ENCODE assay signal across 23 mouse cellular contexts in the genomic region with DNA sequence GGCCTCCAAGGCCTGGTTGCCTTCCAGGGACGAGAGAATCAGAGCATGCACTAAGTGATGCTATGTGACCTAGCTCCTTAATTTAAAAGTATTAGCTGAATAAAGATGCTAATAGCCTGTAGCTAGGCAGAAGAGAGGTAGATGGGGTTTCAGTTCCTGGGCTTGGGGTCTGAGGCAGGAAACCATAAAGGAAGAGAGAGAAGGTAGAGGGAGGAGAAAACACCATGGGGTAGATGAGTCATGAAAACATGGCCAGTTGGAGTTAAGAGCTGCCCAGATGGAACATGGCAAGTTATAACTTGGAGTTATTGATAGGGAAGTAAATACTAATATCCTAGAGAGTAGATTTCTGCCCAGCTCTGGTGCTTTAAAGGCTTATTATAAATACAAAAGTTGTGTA. TPM values are rescaled to one million over a fixed set of nuclear protein-coding genes. Genes with fewer than 3 reads are reported as not detected.
DNase-seq lines count a peak whose midpoint lies in the region; ATAC-seq lines count a peak whose summit lies in the region.
"Had no signal": no experiment of that assay in that cellular context is flagged by ENCODE, and none has a peak within 500 bp of the region (broad histone marks: within the 10 kb centered on the region; RNA-seq: fewer than 3 reads in every experiment).

No protein-coding gene starts in this region.

- ATAC-seq in common myeloid progenitor, adult 5-6 weeks (replicated peaks; ENCODE audit: low read depth, poor library complexity, severe bottlenecking), result peak; percentile 40; the same call in 1 of the 2 replicates
- ATAC-seq in megakaryocyte, adult 5-6 weeks (ENCODE audit: poor library complexity, severe bottlenecking), result 0 out of 2 replicates have a peak, but pooled peaks have one; percentile 24
- no peak for ATAC-seq in kidney, embryonic 14.5 days (ENCODE audit: low FRiP score, low TSS enrichment)
- ATAC-seq: activated CD4-positive, CD25-positive, alpha-beta regulatory T cell, adult 4 months; forebrain, embryonic 13.5 days; forebrain, embryonic 15.5 days; forebrain, postnatal 0 days; Patski had no signal

- no peak overlapping the region for H3K27ac ChIP-seq in kidney, embryonic 14.5 days (ENCODE audit: low read depth, low read length)
- H3K27ac ChIP-seq: embryonic facial prominence, embryonic 10.5 days; embryonic facial prominence, embryonic 12.5 days; forebrain, embryonic 13.5 days; forebrain, embryonic 15.5 days had no signal

- H3K4me3 ChIP-seq in kidney, embryonic 14.5 days (ENCODE audit: low read length), result no peak overlapping the region
- H3K4me3 ChIP-seq: embryonic facial prominence, embryonic 10.5 days; embryonic facial prominence, embryonic 12.5 days; forebrain, embryonic 13.5 days; forebrain, embryonic 15.5 days had no signal

- no peak overlapping the region for H3K4me2 ChIP-seq in kidney, embryonic 14.5 days (replicated peaks; ENCODE audit: low read depth, low read length)
- H3K4me2 ChIP-seq: embryonic facial prominence, embryonic 12.5 days; forebrain, embryonic 13.5 days; forebrain, embryonic 15.5 days had no signal

- intact Hi-C loops in heart, postnatal 14 days (cut with DNase I), result no loop called here

- H3K9me3 ChIP-seq in kidney, embryonic 14.5 days (ENCODE audit: control insufficient read depth, low read length), result no peaks in the 10 kb centered on the region
- H3K9me3 ChIP-seq: embryonic facial prominence, embryonic 10.5 days; embryonic facial prominence, embryonic 12.5 days; forebrain, embryonic 13.5 days; forebrain, embryonic 15.5 days; G1E had no signal

- H3K27me3 ChIP-seq in kidney, embryonic 14.5 days (ENCODE audit: control insufficient read depth, insufficient read depth, low read length), result no peaks in the 10 kb centered on the region
- H3K27me3 ChIP-seq: embryonic facial prominence, embryonic 12.5 days; forebrain, embryonic 13.5 days; forebrain, embryonic 15.5 days had no signal

- no peaks in the 10 kb centered on the region for H3K36me3 ChIP-seq in kidney, embryonic 14.5 days (ENCODE audit: control insufficient read depth, insufficient read depth, low read length)
- H3K36me3 ChIP-seq: embryonic facial prominence, embryonic 10.5 days; embryonic facial prominence, embryonic 12.5 days; forebrain, embryonic 15.5 days; G1E had no signal

- DNase-seq in heart, adult 11 months, result peak; percentile 37
- DNase-seq in heart, postnatal 14 days, result no peak
- no peak for DNase-seq in heart, adult 9 months (ENCODE audit: low spot score in 2 of 2)
- no peak for DNase-seq in left cerebral cortex, adult 18-20 months (ENCODE audit: low spot score in 2 of 2)
- DNase-seq: adrenal gland, adult 8-10 months; adrenal gland, postnatal 14 days; adrenal gland, postnatal 36 days; cerebellum, adult 11-12 months; cerebellum, adult 2 months; cerebellum, adult 9-10 months; cerebellum, postnatal 14 days; cerebellum, postnatal 36 days; forebrain, postnatal 0 days had no signal

- WGBS in kidney, embryonic 14.5 days, result 75% methylated on average over 1 of the region's 1 CpGs

- no peak overlapping the region for H3K9ac ChIP-seq in kidney, embryonic 14.5 days (ENCODE audit: low read depth, low read length)
- H3K9ac ChIP-seq: embryonic facial prominence, embryonic 12.5 days; forebrain, embryonic 13.5 days; forebrain, embryonic 15.5 days; forebrain, postnatal 0 days had no signal

- H3K4me1 ChIP-seq in kidney, embryonic 14.5 days (ENCODE audit: control insufficient read depth, insufficient read depth, low read length), result no peaks in the 10 kb centered on the region
- H3K4me1 ChIP-seq: embryonic facial prominence, embryonic 10.5 days; embryonic facial prominence, embryonic 12.5 days; forebrain, embryonic 13.5 days; forebrain, embryonic 15.5 days had no signal

RNA-seq across cellular contexts. Expression of gene Thpo, which starts 23.1 kb away (rescaled TPM):
- under 1 TPM; 0.15 to 0.36 TPM for total RNA-seq in heart, postnatal 14 days (2021)
- not detected in 2 replicates for total RNA-seq in common myeloid progenitor, adult 5-6 weeks (2017)
- not detected in 2 replicates for total RNA-seq in megakaryocyte, adult 5-6 weeks (2015)
- not detected in 2 replicates for total RNA-seq in megakaryocyte, adult 5-6 weeks (2017)
- 0.89 and 1.2 TPM in 2 replicates for polyA plus RNA-seq in kidney, embryonic 14.5 days (2014; fragmentation: Nextera tagmentation; extraction: Ambion mirVana)
- total RNA-seq in left cerebral cortex, adult 18-20 months (2021), result 1 to 10 TPM; 3.7 to 6.0 TPM
- total RNA-seq: G1E had no signal
- polyA plus RNA-seq: G1E had no signal

RNA-seq across cellular contexts. Expression of gene Chrd, which starts 24.5 kb away (rescaled TPM):
- 1 to 10 TPM; 2.4 to 2.5 TPM for total RNA-seq in heart, postnatal 14 days (2021)
- not detected in 2 replicates for total RNA-seq in common myeloid progenitor, adult 5-6 weeks (2017)
- not detected in 2 replicates for total RNA-seq in megakaryocyte, adult 5-6 weeks (2015)
- not detected in 2 replicates for total RNA-seq in megakaryocyte, adult 5-6 weeks (2017)
- 3.9 and 4.6 TPM in 2 replicates for polyA plus RNA-seq in kidney, embryonic 14.5 days (2014; fragmentation: Nextera tagmentation; extraction: Ambion mirVana)
- total RNA-seq in left cerebral cortex, adult 18-20 months (2021), result 10 to 100 TPM; 39.9 to 47.0 TPM
- polyA plus RNA-seq: activated CD4-positive, CD25-positive, alpha-beta regulatory T cell, adult 4 months; G1E had no signal

RNA-seq across cellular contexts. Expression of gene Clcn2, which starts 39.8 kb away (rescaled TPM):
- total RNA-seq in heart, postnatal 14 days (2021), result 1 to 10 TPM; 2.2 to 2.4 TPM
- total RNA-seq in common myeloid progenitor, adult 5-6 weeks (2017), result 1.9 and 7.3 TPM in 2 replicates
- total RNA-seq in megakaryocyte, adult 5-6 weeks (2015), result 0.49 and 0.84 TPM in 2 replicates
- total RNA-seq in megakaryocyte, adult 5-6 weeks (2017), result 1.3 and 1.4 TPM in 2 replicates
- polyA plus RNA-seq in kidney, embryonic 14.5 days (2014; fragmentation: Nextera tagmentation; extraction: Ambion mirVana), result 15.5 and 17.3 TPM in 2 replicates
- 10 to 100 TPM; 54.8 to 67.2 TPM for total RNA-seq in left cerebral cortex, adult 18-20 months (2021)

RNA-seq across cellular contexts. Expression of gene Polr2h, which starts 39.9 kb away (rescaled TPM):
- 10 to 100 TPM; 10.2 TPM for total RNA-seq in heart, postnatal 14 days (2021)
- 78.5 and 115 TPM in 2 replicates for total RNA-seq in common myeloid progenitor, adult 5-6 weeks (2017)
- total RNA-seq in megakaryocyte, adult 5-6 weeks (2015), result 34.7 and 36.7 TPM in 2 replicates
- 27.8 and 29.2 TPM in 2 replicates for total RNA-seq in megakaryocyte, adult 5-6 weeks (2017)
- 147 and 172 TPM in 2 replicates for polyA plus RNA-seq in kidney, embryonic 14.5 days (2014; fragmentation: Nextera tagmentation; extraction: Ambion mirVana)
- 10 to 100 TPM; 27.6 to 30.2 TPM for total RNA-seq in left cerebral cortex, adult 18-20 months (2021)

Comparison
In these comparisons a context has a peak if more than half of its experiments do, and no peak if none do; other contexts are left out.
1. RNA of gene Chrd, which starts 24.5 kb away (total RNA-seq): 39.9 to 47.0 TPM in left cerebral cortex, adult 18-20 months; 2.4 to 2.5 TPM in heart, postnatal 14 days, not detected in common myeloid progenitor, adult 5-6 weeks and not detected in megakaryocyte, adult 5-6 weeks; every median in the first group is over 10 times any median in the second.